Comparison of ENCODE assay signal across 9 mouse cellular contexts in the genomic region with DNA sequence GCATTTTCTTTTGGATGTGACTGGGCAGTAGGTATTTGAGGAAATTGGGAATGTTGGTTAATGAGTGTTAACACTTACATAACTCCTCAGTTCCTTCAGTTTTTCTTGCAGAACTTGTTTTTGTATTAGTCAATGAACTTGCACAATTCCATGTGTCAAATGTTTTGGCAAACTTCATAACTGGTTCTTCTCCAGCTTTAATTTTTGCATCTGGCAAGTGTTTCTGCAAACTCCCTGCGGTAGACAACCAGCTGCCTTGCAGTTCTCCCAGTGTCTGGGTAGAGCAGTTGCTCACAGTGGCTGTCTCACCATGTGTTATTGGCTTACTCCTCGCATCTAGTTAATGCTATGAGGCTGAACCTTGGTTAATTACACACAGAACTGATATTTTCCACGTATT.
DNase-seq lines count a peak whose midpoint lies in the region; ATAC-seq and TF ChIP-seq lines count a peak whose summit lies in the region.
"Had no signal": no experiment of that assay in that cellular context is flagged by ENCODE, and none has a peak within 500 bp of the region (broad histone marks: within the 10 kb centered on the region; RNA-seq: fewer than 3 reads in every experiment).

No protein-coding gene starts in this region.

- intact Hi-C loops in heart, postnatal 25 days (cut with DNase I) = no loop called here

- H3K27me3 ChIP-seq in forebrain, postnatal 0 days (ENCODE audit: insufficient read depth, low read length) = no peaks in the 10 kb centered on the region
- no peaks in the 10 kb centered on the region for H3K27me3 ChIP-seq in forebrain, embryonic 12.5 days
- H3K27me3 ChIP-seq in liver, adult 2 months (ENCODE audit: control insufficient read depth, insufficient read depth, low read length) = no peaks in the 10 kb centered on the region

- H3K27ac ChIP-seq in forebrain, postnatal 0 days (ENCODE audit: low read depth, low read length) = no peak overlapping the region
- no peak overlapping the region for H3K27ac ChIP-seq in forebrain, embryonic 12.5 days
- no peak overlapping the region for H3K27ac ChIP-seq in liver, adult 2 months (replicated peaks; ENCODE audit: insufficient read depth, low read depth, low read length)
- H3K27ac ChIP-seq: liver, embryonic 14.5 days had no signal

- TF ChIP-seq CTCF in forebrain, postnatal 0 days (IDR thresholded peaks at IDR 0.05; ENCODE audit: low read depth) = no peak
- no peak for TF ChIP-seq CTCF in liver, adult 2 months (IDR thresholded peaks at IDR 0.05; ENCODE audit: low read depth, low read length)

- H3K4me3 ChIP-seq in forebrain, postnatal 0 days (ENCODE audit: low read depth, low read length) = no peak overlapping the region
- H3K4me3 ChIP-seq in forebrain, embryonic 12.5 days (replicated peaks) = no peak overlapping the region
- no peak overlapping the region for H3K4me3 ChIP-seq in liver, adult 2 months (ENCODE audit: insufficient read depth, low read depth, low read length)

- peak; percentile 72 for DNase-seq in forebrain, postnatal 0 days
- peak; percentile 33 for DNase-seq in liver, adult 2 months (ENCODE audit: extremely low read depth, low read depth, low spot score)
- DNase-seq in liver = no peak
- peak; percentile 31 for DNase-seq in heart, postnatal 25 days (ENCODE audit: low spot score)
- peak; percentile 5 to 21 for DNase-seq in lung, postnatal 4 days
- DNase-seq in thymus, postnatal 14 days = no peak

- peak; percentile 85 for ATAC-seq in forebrain, postnatal 0 days
- ATAC-seq in forebrain, embryonic 12.5 days (ENCODE audit: low FRiP score) = no peak
- no peak; the same call in 1 of the 2 replicates for ATAC-seq in megakaryocyte, adult 5-6 weeks (ENCODE audit: poor library complexity, severe bottlenecking)

- no peak for TF ChIP-seq POLR2A in liver, adult 2 months (IDR thresholded peaks at IDR 0.05; ENCODE audit: extremely low read depth, insufficient read depth, low read length)

- H3K36me3 ChIP-seq in forebrain, postnatal 0 days (ENCODE audit: insufficient read depth) = no peaks in the 10 kb centered on the region
- H3K36me3 ChIP-seq in forebrain, embryonic 12.5 days (replicated peaks) = no peaks in the 10 kb centered on the region
- H3K36me3 ChIP-seq in liver, adult 2 months (ENCODE audit: control insufficient read depth, insufficient read depth, low read length) = no peaks in the 10 kb centered on the region

- H3K9me3 ChIP-seq in forebrain, postnatal 0 days (ENCODE audit: low read length) = no peaks in the 10 kb centered on the region
- no peaks in the 10 kb centered on the region for H3K9me3 ChIP-seq in forebrain, embryonic 12.5 days

- WGBS in forebrain, postnatal 0 days = 38% methylated on average over 3 of the region's 3 CpGs
- WGBS in forebrain, embryonic 12.5 days = 83% methylated on average over 3 of the region's 3 CpGs
- WGBS in liver, adult 2 months = 45% methylated on average over 3 of the region's 3 CpGs

- no peak overlapping the region for H3K4me2 ChIP-seq in forebrain, postnatal 0 days (ENCODE audit: low read depth)
- no peak overlapping the region for H3K4me2 ChIP-seq in forebrain, embryonic 12.5 days

- H3K4me1 ChIP-seq in forebrain, postnatal 0 days (ENCODE audit: insufficient read depth) = no peaks in the 10 kb centered on the region
- H3K4me1 ChIP-seq in forebrain, embryonic 12.5 days = no peaks in the 10 kb centered on the region
- no peaks in the 10 kb centered on the region for H3K4me1 ChIP-seq in liver, adult 2 months (ENCODE audit: control insufficient read depth, insufficient read depth, low read length)

- H3K9ac ChIP-seq in forebrain, postnatal 0 days = no peak overlapping the region
- no peak overlapping the region for H3K9ac ChIP-seq in forebrain, embryonic 12.5 days
- no peak overlapping the region for H3K9ac ChIP-seq in liver, adult 2 months (ENCODE audit: low read depth, low read length)
- H3K9ac ChIP-seq: liver, embryonic 14.5 days had no signal

- H3K79me2 ChIP-seq in liver, adult 2 months (ENCODE audit: control insufficient read depth, insufficient read depth, low read length) = no peaks in the 10 kb centered on the region

Comparison
In these comparisons a context has a peak if more than half of its experiments do, and no peak if none do; other contexts are left out.
1. DNase-seq: peak in forebrain, postnatal 0 days (single experiment), liver, adult 2 months (single experiment), heart, postnatal 25 days (single experiment) and lung, postnatal 4 days (2 of 2); none in liver (single experiment) and thymus, postnatal 14 days (single experiment).